Mouse (Mus musculus) ES-Bruce4 (cell line): ENCODE results near the gene Sema5b.

Experiments
- CTCF ChIP-seq: IDR thresholded peaks from one replicate; pipeline ENCODE4 v1.8.1; 2011; ENCODE audit warnings: low read depth, low read length
- POLR2A ChIP-seq: IDR thresholded peaks from one replicate; pipeline ENCODE4 v1.8.1; 2011; ENCODE audit warnings: low read length; ENCODE audit not compliant: insufficient read depth

GRCm38 (mm10) chr16:35711004-35711403 lies 170.1 kb downstream of the Sema5b start:
- TF ChIP-seq CTCF: no peak
- TF ChIP-seq POLR2A: no peak
